Mouse (Mus musculus) megakaryocyte progenitor cell, adult 5-6 weeks (primary cell): ENCODE measurements around the gene Pip4k2a. TPM values are rescaled to one million over a fixed set of nuclear protein-coding genes. Genes with fewer than 3 reads are reported as not detected.

Experiments
- ATAC-seq: replicated peaks from 2 replicates; pipeline ENCODE4 v1.8.0; 2016; ENCODE audit warnings: mild to moderate bottlenecking, moderate TSS enrichment, inconsistent platforms; ENCODE audit not compliant: poor library complexity
- total RNA-seq, 2 experiments: library from RNA; stranded (forward) in 1 of 2; stranded (reverse) in 1 of 2; fragments of 157-497, 149-512 nt in 1 of 2; fragments of 200-1000 nt in 1 of 2; gene quantifications; 2 replicates each; pipeline versions ENCODE4 v1.2.3 to v1.2.4; 2015 to 2017

Gene Pip4k2a
- total RNA-seq, 2 experiments from 2014 or later: 23.5 to 47.3 TPM

GRCm38 (mm10) chr2:18856461-18856860 lies 141.5 kb downstream of the Pip4k2a start:
- ATAC-seq: no peak

- ATAC-seq: no peak
Observed at GRCm38 (mm10) chr2:18855246-18855645, 142.7 kb downstream of the Pip4k2a start.

GRCm38 (mm10) chr2:18853345-18853744 lies 144.6 kb downstream of the Pip4k2a start:
- ATAC-seq: no peak

GRCm38 (mm10) chr2:18850657-18851056 lies 147.3 kb downstream of the Pip4k2a start:
- no peak for ATAC-seq

GRCm38 (mm10) chr2:18848074-18848629 lies 149.8 kb downstream of the Pip4k2a start:
- ATAC-seq: no peak

GRCm38 (mm10) chr2:18842527-18842926 lies 155.4 kb downstream of the Pip4k2a start:
- no peak for ATAC-seq

- ATAC-seq: no peak
Observed at GRCm38 (mm10) chr2:18841051-18841450, 156.9 kb downstream of the Pip4k2a start.

- ATAC-seq: 0 out of 2 replicates have a peak, but pooled peaks have one; percentile 28
Observed at GRCm38 (mm10) chr2:18839532-18839931, 158.4 kb downstream of the Pip4k2a start.

GRCm38 (mm10) chr2:18835266-18835908 lies 162.5 kb downstream of the Pip4k2a start:
- ATAC-seq: peak; percentile 73

GRCm38 (mm10) chr2:18833024-18833590 lies 164.8 kb downstream of the Pip4k2a start:
- peak; percentile 54 for ATAC-seq

GRCm38 (mm10) chr2:18831031-18831774 lies 166.7 kb downstream of the Pip4k2a start:
- no peak for ATAC-seq

- no peak for ATAC-seq
Observed at GRCm38 (mm10) chr2:18822711-18823110, 175.2 kb downstream of the Pip4k2a start.

- peak; percentile 89 for ATAC-seq
Observed at GRCm38 (mm10) chr2:18821451-18822379, 176.2 kb downstream of the Pip4k2a start.

- peak; percentile 29; the same call in 1 of the 2 replicates for ATAC-seq
Observed at GRCm38 (mm10) chr2:18819520-18819919, 178.4 kb downstream of the Pip4k2a start.

- ATAC-seq: peak; percentile 82
Observed at GRCm38 (mm10) chr2:18816036-18816435, 181.9 kb downstream of the Pip4k2a start.

- no peak for ATAC-seq
Observed at GRCm38 (mm10) chr2:18815336-18815965, 182.5 kb downstream of the Pip4k2a start.

- ATAC-seq: no peak
Observed at GRCm38 (mm10) chr2:18814447-18814804, 183.5 kb downstream of the Pip4k2a start.

- no peak for ATAC-seq
Observed at GRCm38 (mm10) chr2:18813683-18814446, 184.1 kb downstream of the Pip4k2a start.

GRCm38 (mm10) chr2:18807961-18808360 lies 190.0 kb downstream of the Pip4k2a start:
- ATAC-seq: no peak
